Mouse (Mus musculus): ENCODE data around the gene Plcl2.
"Not testable (repeated sequence)": the region's sequence is repeated elsewhere in the genome, so short reads cannot be mapped to it uniquely, and the experiment has no call there.

Plcl2 gene

GRCm38 (mm10) chr17:50500806-50501205, 8.4 kb upstream of the Plcl2 start:
- DNase-seq, result no peak

GRCm38 (mm10) chr17:50503075-50503474, 6.1 kb upstream of the Plcl2 start:
- no peak for DNase-seq

- DNase-seq, result no peak
Measured at GRCm38 (mm10) chr17:50504070-50504846, 4.9 kb upstream of the Plcl2 start.

GRCm38 (mm10) chr17:50505910-50506634, 3.1 kb upstream of the Plcl2 start:
- no peak for DNase-seq

- no peak for DNase-seq
Measured at GRCm38 (mm10) chr17:50506861-50507321, 2.3 kb upstream of the Plcl2 start.

GRCm38 (mm10) chr17:50508055-50508774, 988 bp upstream of the Plcl2 start:
- DNase-seq, result no peak

- peak; percentile 90 for DNase-seq
Measured at GRCm38 (mm10) chr17:50508775-50509250, 390 bp upstream of the Plcl2 start.

- DNase-seq, result no peak
Measured at GRCm38 (mm10) chr17:50510279-50510678, 1.1 kb downstream of the Plcl2 start.

GRCm38 (mm10) chr17:50510741-50511140, 1.5 kb downstream of the Plcl2 start:
- no peak for DNase-seq

- no peak for DNase-seq
Measured at GRCm38 (mm10) chr17:50512222-50512621, 3.0 kb downstream of the Plcl2 start.

- DNase-seq, result no peak
Measured at GRCm38 (mm10) chr17:50512841-50513240, 3.6 kb downstream of the Plcl2 start.

GRCm38 (mm10) chr17:50513376-50513775, 4.2 kb downstream of the Plcl2 start:
- DNase-seq, result no peak

- DNase-seq, result no peak
Measured at GRCm38 (mm10) chr17:50514012-50514411, 4.8 kb downstream of the Plcl2 start.

GRCm38 (mm10) chr17:50515926-50516325, 6.7 kb downstream of the Plcl2 start:
- no peak for DNase-seq

GRCm38 (mm10) chr17:50517781-50518415, 8.7 kb downstream of the Plcl2 start:
- DNase-seq, result no peak

- DNase-seq, result no peak
Measured at GRCm38 (mm10) chr17:50519588-50519987, 10.4 kb downstream of the Plcl2 start.

- no peak for DNase-seq
Measured at GRCm38 (mm10) chr17:50522473-50523083, 13.4 kb downstream of the Plcl2 start.

GRCm38 (mm10) chr17:50524970-50525369, 15.8 kb downstream of the Plcl2 start:
- DNase-seq, result no peak

GRCm38 (mm10) chr17:50525821-50526220, 16.6 kb downstream of the Plcl2 start:
- no peak for DNase-seq

- no peak for DNase-seq
Measured at GRCm38 (mm10) chr17:50530089-50530488, 20.9 kb downstream of the Plcl2 start.

- DNase-seq, result not testable (repeated sequence)
Measured at GRCm38 (mm10) chr17:50534889-50535288, 25.7 kb downstream of the Plcl2 start.
